Mouse (Mus musculus) T-helper 2 cell (primary cell): Measurements from ENCODE around the gene Il15ra.
"Not testable (repeated sequence)": the region's sequence is repeated elsewhere in the genome, so short reads cannot be mapped to it uniquely, and the experiment has no call there.

Experiments used
- in situ Hi-C: fragments of 300-600 bp; cut with MboI, MseI; formaldehyde crosslinking; loops from one replicate; pipeline ENCODE4 v1.15.1; 2025; ENCODE audit warnings: high pct_unique_total_duplicates

The Il15ra gene

GRCm38 (mm10) chr2:11708538-11708937, 3.4 kb downstream of the Il15ra start:
- in situ Hi-C loops, result no loop called here

- in situ Hi-C loops, result not testable (repeated sequence)
Measured at GRCm38 (mm10) chr2:11710101-11710500, 5.0 kb downstream of the Il15ra start.

- in situ Hi-C loops, result no loop called here
Measured at GRCm38 (mm10) chr2:11712483-11712990, 7.4 kb downstream of the Il15ra start.

- in situ Hi-C loops, result no loop called here
Measured at GRCm38 (mm10) chr2:11713021-11713420, 7.9 kb downstream of the Il15ra start.

- in situ Hi-C loops, result no loop called here
Measured at GRCm38 (mm10) chr2:11714535-11714934, 9.4 kb downstream of the Il15ra start.

- in situ Hi-C loops, result no loop called here
Measured at GRCm38 (mm10) chr2:11718573-11718972, 13.5 kb downstream of the Il15ra start.

- in situ Hi-C loops, result no loop called here
Measured at GRCm38 (mm10) chr2:11722564-11722963, 17.5 kb downstream of the Il15ra start.

GRCm38 (mm10) chr2:11727574-11727973, 22.5 kb downstream of the Il15ra start:
- in situ Hi-C loops, result loop anchor here (25.0 kb wide), 1 partner anchor 1290 kb away; no protein-coding TSS in a partner anchor

- in situ Hi-C loops, result loop anchor here (25.0 kb wide), 1 partner anchor 1292 kb away; no protein-coding TSS in a partner anchor
Measured at GRCm38 (mm10) chr2:11729091-11729490, 24.0 kb downstream of the Il15ra start.

GRCm38 (mm10) chr2:11732978-11733377, 27.9 kb downstream of the Il15ra start:
- in situ Hi-C loops, result loop anchor here (25.0 kb wide), 1 partner anchor 1296 kb away; no protein-coding TSS in a partner anchor

- in situ Hi-C loops, result loop anchor here (25.0 kb wide), 1 partner anchor 1299 kb away; no protein-coding TSS in a partner anchor
Measured at GRCm38 (mm10) chr2:11735853-11736252, 30.8 kb downstream of the Il15ra start.

GRCm38 (mm10) chr2:11738794-11739193, 33.7 kb downstream of the Il15ra start:
- in situ Hi-C loops, result loop anchor here (25.0 kb wide), 1 partner anchor 1301 kb away; no protein-coding TSS in a partner anchor

GRCm38 (mm10) chr2:11739516-11740051, 34.5 kb downstream of the Il15ra start:
- in situ Hi-C loops, result loop anchor here (25.0 kb wide), 1 partner anchor 1302 kb away; no protein-coding TSS in a partner anchor

- in situ Hi-C loops, result no loop called here
Measured at GRCm38 (mm10) chr2:11762541-11762940, 57.5 kb downstream of the Il15ra start.

- in situ Hi-C loops, result no loop called here
Measured at GRCm38 (mm10) chr2:11765694-11766093, 60.6 kb downstream of the Il15ra start.

- in situ Hi-C loops, result no loop called here
Measured at GRCm38 (mm10) chr2:11766485-11767160, 61.5 kb downstream of the Il15ra start.

GRCm38 (mm10) chr2:11767161-11767545, 62.1 kb downstream of the Il15ra start:
- in situ Hi-C loops, result no loop called here

GRCm38 (mm10) chr2:11771701-11772100, 66.6 kb downstream of the Il15ra start:
- in situ Hi-C loops, result no loop called here

GRCm38 (mm10) chr2:11772401-11772800, 67.3 kb downstream of the Il15ra start:
- in situ Hi-C loops, result no loop called here

GRCm38 (mm10) chr2:11774426-11774825, 69.3 kb downstream of the Il15ra start:
- in situ Hi-C loops, result no loop called here

GRCm38 (mm10) chr2:11775121-11775520, 70.0 kb downstream of the Il15ra start:
- in situ Hi-C loops, result no loop called here

GRCm38 (mm10) chr2:11776415-11776814, 71.3 kb downstream of the Il15ra start:
- in situ Hi-C loops, result no loop called here
